Mouse (Mus musculus) right cerebral cortex, postnatal 10 days (tissue): ENCODE measurements around the gene Mllt3.

Source experiments
- DNase-seq, 2 experiments: peaks; one replicate each; pipeline ENCODE4 v3.0.0; 2021; ENCODE audit warnings: low spot score in 2 of 2

The Mllt3 gene

DNA sequence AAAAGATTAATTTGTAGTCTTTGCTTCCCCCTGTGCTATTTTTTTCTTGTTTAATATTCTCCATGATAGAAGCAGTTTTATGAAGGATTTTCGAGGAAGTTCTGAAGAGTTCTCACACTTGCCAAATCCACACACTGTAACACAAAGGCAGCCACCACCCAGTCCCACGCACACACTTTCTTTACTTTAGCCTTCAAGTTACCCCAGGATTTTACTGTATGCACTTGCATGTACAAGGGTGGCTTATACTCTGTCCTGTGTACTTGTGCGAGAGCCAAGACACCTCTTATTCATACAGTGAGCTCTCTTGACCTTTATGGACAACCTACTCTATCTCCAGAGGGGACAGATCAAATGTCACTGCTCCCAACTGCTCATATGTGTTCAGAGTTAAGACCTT lies 209.5 kb downstream of the Mllt3 start:
- DNase-seq, result no peak

DNA sequence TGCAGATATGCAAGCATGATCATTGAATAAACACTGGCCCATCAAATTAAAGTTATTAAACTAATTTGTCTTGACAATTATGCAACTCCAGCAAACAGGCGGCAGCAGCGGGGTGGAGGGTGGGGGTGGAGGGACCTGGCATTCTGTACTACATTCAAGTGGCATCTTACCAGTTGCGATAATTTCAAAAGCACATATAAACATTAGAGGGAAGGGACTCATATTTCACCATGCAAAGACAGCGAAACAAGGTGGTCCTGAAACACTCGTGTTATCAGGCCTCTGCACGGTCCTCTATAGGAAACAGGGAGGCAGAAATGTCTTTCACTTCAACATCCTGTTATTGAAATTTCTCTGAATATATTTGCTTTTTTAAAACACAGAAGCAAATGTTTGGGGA lies 210.0 kb downstream of the Mllt3 start:
- DNase-seq, result no peak

DNA sequence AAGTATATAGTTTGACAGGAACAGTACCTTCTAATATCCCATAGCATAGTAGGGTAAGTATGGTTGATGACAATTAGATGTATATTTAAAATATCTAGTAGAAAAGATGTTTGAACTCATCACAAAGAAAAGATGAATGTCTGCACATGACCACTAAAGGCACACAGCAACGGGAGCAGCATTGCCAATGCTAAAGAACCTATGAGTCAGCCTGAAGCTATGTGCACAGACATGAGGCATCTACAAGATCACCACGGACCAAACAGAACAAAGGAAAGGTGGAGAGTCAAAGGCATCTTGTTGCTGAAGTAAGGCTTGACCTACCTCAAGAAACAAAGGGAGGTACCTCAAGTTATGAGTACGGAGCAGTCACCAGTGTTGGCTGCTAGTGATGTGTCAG lies 212.3 kb downstream of the Mllt3 start:
- no peak for DNase-seq

DNA sequence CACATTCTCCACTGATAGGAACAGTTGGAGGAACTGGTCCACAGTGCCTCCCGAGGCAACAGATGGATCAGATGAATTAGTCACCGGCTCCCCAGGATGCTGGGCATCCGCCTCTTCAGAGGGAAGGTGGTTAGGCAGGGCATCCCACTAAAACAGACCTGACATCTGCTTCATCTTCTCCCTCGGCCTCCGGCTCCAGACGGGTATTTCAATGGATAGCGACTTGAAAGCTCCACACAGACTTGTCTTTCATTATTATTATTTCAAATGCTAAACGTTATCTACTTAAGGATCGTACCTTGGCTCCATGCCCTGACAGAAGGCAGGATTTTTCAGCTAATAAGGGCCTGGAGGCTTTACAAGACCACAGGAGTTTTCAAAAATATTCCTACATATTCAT lies 214.0 kb downstream of the Mllt3 start:
- DNase-seq, result peak in 1 of 2 experiments; percentile 24

DNA sequence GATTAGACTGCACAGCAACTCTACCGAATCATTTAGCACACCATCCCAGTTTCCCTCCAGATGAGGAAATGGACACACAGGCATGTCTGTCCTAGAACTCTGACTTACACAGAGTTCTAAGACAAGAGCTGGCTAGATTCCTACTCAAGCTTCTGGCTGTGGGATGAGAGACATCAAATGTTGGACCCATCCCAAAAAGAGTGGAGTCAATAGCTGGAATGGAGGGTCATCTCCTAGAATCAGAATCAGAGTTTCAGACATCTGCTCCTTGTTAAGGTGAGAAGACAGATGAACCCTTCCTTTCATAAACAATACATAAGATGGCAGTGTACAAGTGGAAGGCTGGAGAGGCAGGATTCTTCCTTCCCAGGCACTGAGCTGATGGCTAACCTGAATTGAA lies 214.9 kb downstream of the Mllt3 start:
- DNase-seq, result no peak

DNA sequence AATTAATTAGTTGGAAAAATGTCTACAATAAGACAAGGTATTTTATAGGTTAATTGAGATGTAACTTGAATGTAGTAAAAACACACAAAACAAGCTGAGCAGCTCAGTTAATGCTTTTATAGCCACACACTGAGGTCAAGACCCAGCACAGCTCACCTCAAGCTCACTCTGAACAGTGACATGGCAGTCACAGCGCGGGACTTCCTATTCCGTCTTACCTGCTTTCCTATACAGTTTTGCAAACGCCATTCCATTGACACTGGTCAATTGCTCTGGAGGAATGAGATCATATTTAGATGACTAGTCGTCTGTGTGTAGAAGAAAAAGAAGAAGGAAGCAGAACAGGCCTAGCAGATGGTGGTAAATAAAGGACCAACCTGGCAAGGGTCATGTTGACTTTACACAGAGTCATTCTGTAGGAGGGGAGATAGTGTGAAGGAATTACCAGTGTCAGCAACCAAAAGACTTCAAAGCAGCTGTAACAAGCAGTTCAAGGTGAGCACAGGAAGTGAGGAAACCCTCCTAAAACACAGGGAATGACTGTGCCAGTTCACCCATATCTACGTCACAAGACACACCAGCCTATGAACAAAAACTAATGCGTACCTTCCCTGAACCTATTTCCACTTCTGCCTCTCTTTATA lies 217.6 kb downstream of the Mllt3 start:
- DNase-seq, result no peak

DNA sequence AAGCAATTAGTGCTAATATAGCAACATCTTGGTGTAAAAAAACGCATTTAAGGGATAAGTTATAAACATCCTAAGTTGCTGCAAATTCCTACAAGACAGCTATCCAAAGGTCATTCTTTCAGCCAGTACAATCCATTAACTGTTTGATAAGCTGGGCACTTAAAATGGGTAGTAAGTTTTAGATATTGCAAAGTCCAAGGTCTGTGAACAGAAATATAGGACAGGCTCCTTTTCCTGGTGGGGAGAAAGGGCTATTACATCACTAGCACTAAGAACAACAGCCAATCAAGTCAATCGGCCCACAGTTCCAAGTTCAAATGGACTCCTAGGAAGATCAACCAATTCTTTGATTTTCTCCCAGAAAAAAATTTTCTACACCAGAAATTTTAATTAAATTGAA lies 221.3 kb downstream of the Mllt3 start:
- no peak for DNase-seq

DNA sequence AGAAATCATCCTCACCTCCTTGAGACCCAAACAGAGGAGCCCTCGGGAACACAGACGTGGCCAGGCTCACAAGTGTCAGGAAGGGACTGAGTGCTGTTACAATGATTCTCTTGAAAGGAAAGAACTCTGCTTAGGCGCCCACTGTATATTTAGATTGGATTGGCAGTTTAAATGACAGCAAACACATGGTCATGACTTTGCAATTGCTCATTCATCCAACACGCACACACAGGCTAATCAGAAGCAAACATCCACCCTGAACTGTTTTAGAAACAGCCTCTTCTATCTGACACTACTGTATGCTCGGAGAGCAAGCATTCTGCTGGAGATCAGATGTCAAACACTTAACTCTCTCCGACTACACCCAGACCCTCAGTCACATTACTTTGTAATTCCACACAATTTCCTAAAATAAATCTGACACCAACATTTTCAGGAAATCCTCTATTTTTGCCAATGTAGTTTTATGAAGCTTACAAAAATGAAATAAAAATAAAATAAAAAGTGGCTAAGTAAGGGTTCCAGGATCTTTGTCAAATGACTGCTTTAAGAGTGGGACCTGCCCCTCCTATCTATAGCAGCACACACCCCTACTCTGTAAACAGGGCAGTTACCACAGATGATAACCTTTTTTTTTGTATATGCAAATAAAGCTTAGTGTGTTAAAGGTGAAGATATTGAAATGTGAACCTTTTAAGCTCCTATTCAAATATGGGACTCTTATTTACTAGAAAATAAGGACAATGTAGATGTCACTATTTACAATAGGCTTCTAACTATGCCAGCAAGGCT lies 226.8 kb downstream of the Mllt3 start:
- no peak for DNase-seq

DNA sequence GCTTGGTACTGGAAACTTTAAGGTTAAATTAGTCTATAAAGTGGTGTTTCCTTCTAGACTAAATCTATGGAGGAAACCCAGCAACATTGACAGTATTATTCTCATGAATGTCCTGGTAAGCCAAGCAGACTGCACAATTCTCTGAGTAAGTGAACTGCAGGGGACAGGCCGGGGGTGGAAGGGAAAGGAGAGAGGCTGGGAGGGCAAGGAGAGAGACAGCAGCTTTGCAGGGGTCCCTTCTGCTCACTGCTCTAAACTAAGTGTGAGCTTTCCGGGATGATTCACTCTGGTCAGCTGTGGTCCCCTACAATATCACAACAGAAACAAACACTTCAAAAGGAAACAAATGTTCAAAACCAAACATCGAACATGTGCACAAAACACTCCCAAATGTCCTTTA lies 228.6 kb downstream of the Mllt3 start:
- no peak for DNase-seq

DNA sequence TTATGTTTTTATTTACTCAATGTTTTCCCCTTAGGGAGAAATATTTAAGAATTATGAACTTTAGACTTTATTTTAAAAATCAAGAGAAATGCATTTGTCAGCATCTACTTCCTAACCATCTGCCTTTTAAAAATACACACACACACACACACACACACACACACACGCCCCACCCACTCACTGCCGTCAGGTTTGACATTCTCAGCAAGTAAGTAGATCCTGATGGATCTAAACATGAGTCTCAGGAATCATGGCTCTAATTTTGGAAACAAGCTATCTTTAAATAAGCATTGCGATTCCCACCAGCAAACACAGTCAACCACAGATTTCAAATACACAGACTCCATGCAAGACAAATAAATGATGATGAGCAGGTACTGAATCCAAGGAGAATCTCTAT lies 229.9 kb downstream of the Mllt3 start:
- DNase-seq, result peak; percentile 41 to 50

DNA sequence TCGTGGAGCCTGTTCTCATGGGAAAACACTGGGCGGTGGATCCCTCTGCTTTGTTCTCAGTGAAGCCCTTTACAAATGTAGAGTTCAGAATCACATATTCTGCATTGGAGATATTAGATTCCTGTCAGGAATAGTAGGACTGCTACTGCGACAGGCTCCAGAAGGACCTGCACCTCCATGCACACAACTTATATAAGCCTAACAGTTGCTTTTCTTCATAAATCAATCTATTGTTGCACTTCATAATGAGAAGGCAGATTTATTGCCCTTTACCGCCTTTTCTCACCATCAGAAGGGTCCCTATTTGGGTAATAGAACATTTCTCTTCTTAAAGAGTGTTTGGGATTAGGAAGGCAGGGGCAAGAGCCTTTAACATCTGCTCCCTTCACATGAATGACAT lies 231.0 kb downstream of the Mllt3 start:
- DNase-seq, result no peak

DNA sequence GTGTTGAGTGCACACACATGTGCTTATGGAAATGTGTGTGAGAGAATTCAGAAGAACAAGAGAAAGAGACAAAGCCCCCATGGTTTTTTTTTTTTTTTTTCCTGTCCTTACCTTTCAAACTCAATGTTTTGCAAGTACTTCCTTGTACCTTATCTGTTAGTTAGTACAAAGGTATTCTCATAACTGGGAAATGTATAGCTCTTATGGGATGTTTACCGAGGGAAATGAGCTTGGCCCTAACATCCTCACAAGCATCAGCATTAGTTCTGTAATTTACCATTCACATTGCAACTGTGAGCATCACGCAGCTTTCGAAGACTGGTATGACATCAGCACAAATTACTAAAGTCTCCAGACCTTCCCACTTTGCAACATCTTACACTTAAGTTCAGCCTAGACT lies 231.8 kb downstream of the Mllt3 start:
- no peak for DNase-seq

DNA sequence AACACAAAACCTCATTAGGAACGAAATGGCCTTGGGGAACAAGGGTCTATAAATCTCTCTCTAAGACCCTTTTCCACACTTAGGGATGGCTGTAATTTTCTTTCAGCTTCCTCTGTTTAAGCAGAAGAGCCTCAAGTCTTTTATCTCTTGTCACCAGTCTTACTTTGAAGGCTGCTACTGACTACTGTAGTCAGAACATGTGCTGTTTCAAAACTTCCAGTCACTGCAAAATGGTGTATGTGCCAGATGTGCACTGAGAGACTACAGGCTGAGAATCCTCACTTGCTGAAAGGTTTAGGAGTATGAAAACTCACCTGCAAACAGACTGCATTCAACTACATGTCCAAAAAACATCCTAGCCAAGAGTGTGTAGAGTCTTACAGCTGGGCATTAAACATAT lies 232.9 kb downstream of the Mllt3 start:
- no peak for DNase-seq

DNA sequence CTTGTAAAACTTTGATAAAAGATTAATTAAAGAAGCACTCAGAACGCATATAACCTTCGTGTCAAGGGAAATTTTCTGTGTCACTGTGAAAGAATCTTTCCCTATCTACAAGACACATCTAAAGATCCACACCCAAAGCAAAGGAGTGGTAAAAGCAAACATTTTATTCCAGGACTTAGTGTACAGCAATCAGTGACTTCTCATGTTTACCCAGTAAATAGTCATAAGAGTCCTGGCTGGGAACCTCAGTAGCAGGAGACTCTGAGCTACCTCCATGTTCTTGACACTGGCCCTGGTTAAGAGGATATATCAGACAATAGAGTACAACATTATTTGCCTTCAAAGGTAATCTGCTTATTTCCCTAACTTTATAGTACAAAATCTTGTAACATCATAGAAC lies 233.7 kb downstream of the Mllt3 start:
- no peak for DNase-seq

DNA sequence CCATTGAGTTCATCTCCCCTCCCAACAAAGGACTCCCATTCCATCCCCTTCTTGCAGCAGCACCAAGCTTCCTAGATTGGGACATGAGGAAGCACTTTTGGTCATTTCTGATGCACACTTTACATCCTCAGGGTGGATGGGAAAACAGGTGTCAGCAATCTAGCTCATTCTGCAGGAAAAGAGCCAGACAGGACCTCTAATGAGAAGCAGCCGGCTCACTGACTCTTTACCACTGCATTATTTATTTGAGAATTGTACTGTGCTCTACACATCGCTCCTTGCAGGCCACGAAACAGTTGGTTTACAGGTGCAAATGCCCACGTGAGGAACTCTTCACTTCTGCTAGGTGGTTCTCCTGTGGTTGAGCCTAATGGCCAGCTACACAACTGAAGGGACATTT lies 237.9 kb downstream of the Mllt3 start:
- no peak for DNase-seq

DNA sequence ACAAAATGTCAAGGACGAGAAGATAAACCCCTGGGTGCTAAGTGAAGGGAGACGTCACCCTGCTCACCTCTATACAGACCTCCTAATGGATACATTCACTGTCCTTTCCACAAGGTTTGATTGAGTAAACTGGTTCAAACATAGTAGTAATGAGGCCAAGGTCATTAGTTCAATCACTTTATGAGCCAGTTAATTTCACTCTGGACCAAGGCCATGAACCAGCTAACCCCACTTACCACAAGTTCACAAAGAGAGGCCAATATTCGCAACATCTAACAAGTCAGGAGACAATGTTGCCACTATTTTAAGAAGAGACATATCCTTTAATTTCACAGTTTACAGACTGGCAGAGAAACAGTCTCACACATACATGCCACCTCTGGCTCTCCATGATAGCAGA lies 238.9 kb downstream of the Mllt3 start:
- DNase-seq, result no peak

DNA sequence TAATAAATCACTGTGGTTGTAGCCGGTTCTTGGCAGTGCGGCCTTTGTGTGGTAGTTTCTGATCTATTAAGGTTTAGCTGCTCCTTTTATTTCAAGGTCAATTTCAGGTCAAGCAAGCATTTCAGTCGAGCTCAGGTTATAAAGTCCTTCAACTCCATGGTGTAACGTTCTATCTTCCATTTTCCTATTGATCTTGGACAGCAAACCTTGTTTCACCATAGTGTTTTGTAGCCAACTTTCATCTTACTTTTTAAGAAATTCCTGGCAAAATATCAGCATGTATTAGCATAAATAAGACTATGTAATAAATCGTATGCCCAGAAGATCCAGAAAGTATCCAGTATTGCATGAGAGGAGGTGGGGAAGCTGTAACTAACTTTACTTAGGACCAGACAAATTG lies 240.7 kb downstream of the Mllt3 start:
- no peak for DNase-seq

DNA sequence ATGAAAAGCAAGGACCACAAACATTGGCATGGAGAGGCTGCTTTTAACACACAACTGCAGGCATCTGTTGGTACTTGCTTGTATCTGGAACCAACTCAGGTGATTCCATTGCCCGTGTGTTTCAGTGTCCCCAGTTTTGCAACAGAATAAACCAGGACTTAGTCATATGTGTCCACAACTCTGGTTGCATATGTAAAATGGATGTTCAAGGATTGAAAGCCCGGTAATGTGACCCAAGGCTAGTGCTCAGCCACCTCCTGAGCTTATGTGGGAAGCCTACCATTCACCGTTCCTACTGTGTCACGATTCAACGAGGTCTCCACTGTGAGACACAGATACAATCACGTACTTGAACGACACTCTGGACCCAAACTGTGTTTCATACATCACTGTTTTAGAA lies 243.7 kb downstream of the Mllt3 start:
- no peak for DNase-seq

DNA sequence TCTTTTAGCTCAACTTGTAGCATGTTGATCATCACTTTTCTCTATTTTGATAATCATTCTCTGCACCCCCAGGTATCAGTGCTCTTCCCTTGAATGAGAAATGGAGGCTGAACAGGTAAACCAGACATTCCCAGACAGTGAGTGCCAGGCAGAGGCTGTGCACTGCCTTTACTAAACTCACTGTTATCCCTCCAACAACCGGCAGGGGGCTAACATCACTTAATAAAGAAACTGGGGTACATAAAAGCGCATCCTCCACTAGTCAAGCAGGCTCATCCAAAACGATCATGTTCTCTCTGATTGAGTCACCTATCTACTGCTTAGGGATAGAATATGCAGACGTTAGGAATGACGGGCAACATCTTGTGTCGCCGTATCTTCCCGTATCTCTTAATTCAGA lies 244.5 kb downstream of the Mllt3 start:
- DNase-seq, result peak; percentile 38 to 61

DNA sequence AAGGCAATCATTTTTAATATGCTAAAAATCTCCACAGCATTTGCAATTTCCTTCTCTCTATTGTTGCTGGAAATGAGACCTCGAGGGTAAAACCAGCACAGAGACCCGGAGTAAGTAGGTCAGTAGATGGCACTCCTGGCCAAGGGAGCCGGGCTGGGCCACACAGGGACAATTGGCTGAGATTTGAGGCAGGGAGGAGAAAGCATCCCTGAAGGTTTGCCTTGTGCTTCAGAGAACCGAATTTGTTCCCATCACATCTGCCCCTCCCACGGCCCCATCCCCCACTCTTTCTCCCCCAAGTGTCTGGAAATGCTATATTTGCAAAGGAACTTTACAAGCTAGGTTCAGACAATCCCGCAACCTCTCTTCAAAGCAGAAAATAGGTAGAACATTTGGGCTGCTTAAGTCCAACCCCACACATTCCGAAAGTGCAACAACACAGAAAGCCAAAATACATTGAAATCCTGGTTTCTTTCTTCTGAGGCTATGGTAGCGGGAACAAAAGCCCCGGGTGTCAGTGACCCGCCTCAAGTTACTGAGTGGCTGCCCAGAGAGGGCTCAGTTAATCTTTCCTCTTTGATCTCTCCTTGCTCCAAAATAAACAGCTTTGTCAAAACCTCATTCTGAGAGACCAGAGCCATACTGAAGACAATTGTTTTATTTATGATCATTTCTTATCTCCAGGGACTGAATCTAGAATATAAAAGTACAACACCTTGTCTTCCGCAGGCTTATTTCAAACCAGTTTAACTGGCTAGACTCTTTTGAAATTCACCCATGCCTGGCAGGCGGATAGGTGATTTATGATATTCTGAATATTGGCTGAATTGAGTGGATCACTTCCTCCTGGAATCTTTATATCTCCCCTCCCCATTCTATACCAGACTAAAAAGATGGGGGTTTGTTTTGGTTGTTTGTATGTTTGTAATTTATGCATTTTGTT lies 247.8 kb downstream of the Mllt3 start:
- peak; percentile 73 to 77 for DNase-seq

DNA sequence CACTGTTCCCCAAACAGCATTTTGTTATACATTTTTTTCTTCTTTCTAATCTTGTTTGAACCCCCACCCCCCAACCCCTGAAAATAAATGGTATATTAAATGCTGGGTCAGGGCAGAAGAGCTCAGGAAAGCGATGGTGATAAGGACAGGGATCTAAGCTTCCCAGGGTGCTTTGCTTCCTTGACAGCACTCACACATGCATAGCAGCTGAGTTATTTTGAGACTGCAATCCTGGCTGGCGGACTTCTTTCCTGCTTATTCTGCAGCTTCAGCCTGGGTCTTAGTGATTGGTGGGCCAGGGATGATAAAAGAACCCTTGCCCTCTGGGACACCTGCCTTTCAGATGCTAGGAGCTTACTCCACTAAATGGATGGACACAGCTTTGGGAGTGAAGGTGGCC lies 249.4 kb downstream of the Mllt3 start:
- peak; percentile 25 to 40 for DNase-seq

DNA sequence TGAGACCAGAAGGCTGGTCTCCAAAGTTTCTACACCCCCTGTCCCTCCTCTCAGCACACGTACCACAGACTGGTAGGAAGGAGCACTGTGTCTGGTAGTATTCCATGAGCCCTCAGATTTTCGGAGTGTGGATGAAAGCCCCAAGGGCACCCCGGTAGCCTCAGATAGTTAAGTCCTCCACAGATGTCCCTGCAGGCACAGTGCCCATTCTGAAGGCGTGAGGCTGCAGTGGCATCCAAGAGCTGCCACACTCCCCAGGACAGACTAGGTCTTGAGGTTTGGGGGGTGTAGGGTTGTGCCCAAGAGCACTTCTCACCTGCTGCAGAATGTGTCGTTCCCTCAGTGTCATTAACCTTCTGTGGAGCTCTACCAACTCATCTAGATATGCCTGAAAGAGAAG lies 251.2 kb downstream of the Mllt3 start:
- no peak for DNase-seq

DNA sequence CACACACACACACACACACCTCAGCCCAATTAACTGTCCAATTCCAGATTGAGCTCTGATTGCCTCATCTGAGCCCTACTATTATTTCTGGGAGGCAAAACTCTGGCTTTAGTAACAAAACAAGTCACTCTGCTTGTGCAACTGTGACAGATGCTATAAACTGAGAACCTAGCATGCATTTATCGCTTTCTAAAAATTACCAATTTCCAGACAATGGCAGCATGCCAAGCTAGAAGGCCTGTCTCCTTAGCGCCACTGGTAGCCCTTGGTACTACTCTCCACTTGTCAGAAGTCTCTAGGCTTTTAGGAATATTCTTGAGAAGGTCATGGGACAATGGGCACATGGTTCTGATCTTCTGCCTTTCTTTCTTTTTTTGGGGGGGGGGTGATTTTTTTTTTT lies 257.4 kb downstream of the Mllt3 start:
- no peak for DNase-seq
